Comparison of ENCODE assay signal across 8 mouse cellular contexts in genomic region chr2:24761923-24762445, GRCm38 (mm10). TPM values are rescaled to one million over a fixed set of nuclear protein-coding genes. Genes with fewer than 3 reads are reported as not detected.
DNase-seq lines count a peak whose midpoint lies in the region; ATAC-seq and TF ChIP-seq lines count a peak whose summit lies in the region.

No protein-coding gene starts in this region.

- peak; percentile 70 for ATAC-seq in embryonic facial prominence, embryonic 11.5 days (replicated peaks; ENCODE audit: insufficient number of reproducible peaks, low FRiP score, low TSS enrichment, low read depth)
- ATAC-seq in heart, embryonic 14.5 days (ENCODE audit: insufficient number of reproducible peaks, insufficient read depth, low FRiP score, low read depth), result peak; percentile 58; the same call in 1 of the 2 replicates
- ATAC-seq in liver, embryonic 12.5 days, result peak; percentile 57

- H3K4me3 ChIP-seq in spleen, adult 2 months (ENCODE audit: extremely low read depth, insufficient read depth, insufficient read length), result peak overlapping the region; percentile 33; the same call in 1 of the 2 replicates
- H3K4me3 ChIP-seq in embryonic facial prominence, embryonic 11.5 days (ENCODE audit: low read depth, low read length), result peak overlapping the region; percentile 57
- peak overlapping the region; percentile 39 to 52 for H3K4me3 ChIP-seq in heart, embryonic 14.5 days (ENCODE audit: control insufficient read depth in 1 of 2, insufficient read depth in 1 of 2, low read depth in 1 of 2, low read length in 2 of 2)
- peak overlapping the region; percentile 54 for H3K4me3 ChIP-seq in liver, embryonic 12.5 days
- peak overlapping the region; percentile 71 for H3K4me3 ChIP-seq in testis, adult 2 months (ENCODE audit: control insufficient read depth, low read depth, low read length)

- peaks cover 14% of the 10 kb centered on the region for H3K4me1 ChIP-seq in spleen, adult 2 months (ENCODE audit: control insufficient read depth, insufficient read depth, insufficient read length)
- H3K4me1 ChIP-seq in embryonic facial prominence, embryonic 11.5 days (ENCODE audit: control insufficient read depth, insufficient read depth, low read length), result no peaks in the 10 kb centered on the region
- H3K4me1 ChIP-seq in heart, embryonic 14.5 days (ENCODE audit: control insufficient read depth in 2 of 2, insufficient read depth in 2 of 2, low read length in 2 of 2), result peaks cover 6 to 10% of the 10 kb centered on the region in 2 experiments; a peak in 3 of 4 replicates
- peaks cover 18% of the 10 kb centered on the region for H3K4me1 ChIP-seq in liver, embryonic 12.5 days
- peaks cover 14% of the 10 kb centered on the region for H3K4me1 ChIP-seq in testis, adult 2 months (ENCODE audit: control insufficient read depth, insufficient read depth, low read length)

- H3K36me3 ChIP-seq in spleen, adult 2 months (ENCODE audit: control insufficient read depth, insufficient read depth, low read length), result no peaks in the 10 kb centered on the region
- no peaks in the 10 kb centered on the region for H3K36me3 ChIP-seq in embryonic facial prominence, embryonic 11.5 days (replicated peaks; ENCODE audit: control insufficient read depth, insufficient read depth, low read depth, low read length)
- H3K36me3 ChIP-seq in heart, embryonic 14.5 days (ENCODE audit: control insufficient read depth, insufficient read depth, low read length), result no peaks in the 10 kb centered on the region
- H3K36me3 ChIP-seq in liver, embryonic 12.5 days, result no peaks in the 10 kb centered on the region
- H3K36me3 ChIP-seq in testis, adult 2 months (ENCODE audit: control insufficient read depth, insufficient read depth, low read length), result no peaks in the 10 kb centered on the region

- H3K9ac ChIP-seq in embryonic facial prominence, embryonic 11.5 days (replicated peaks; ENCODE audit: low read length), result no peak overlapping the region
- no peak overlapping the region for H3K9ac ChIP-seq in heart, embryonic 14.5 days (ENCODE audit: low read length)
- no peak overlapping the region for H3K9ac ChIP-seq in liver, embryonic 12.5 days

- DNase-seq in spleen, adult 2 months (ENCODE audit: low read depth in 1 of 2, low spot score in 2 of 2), result peak in 1 of 2 experiments; percentile 24
- no peak for DNase-seq in spleen, adult 12 weeks (ENCODE audit: low spot score)
- peak; percentile 87 for DNase-seq in embryonic facial prominence, embryonic 11.5 days (ENCODE audit: low spot score)
- peak; percentile 31 to 46 for DNase-seq in kidney, postnatal 25 days
- DNase-seq in neural tube, embryonic 10.5 days (ENCODE audit: extremely low spot score, low spot score), result peak; percentile 81

- WGBS in spleen, adult 2 months, result under 1% methylated on average over 35 of the region's 35 CpGs
- WGBS in embryonic facial prominence, embryonic 11.5 days, result under 1% methylated on average over 35 of the region's 35 CpGs
- under 1% methylated on average over 35 of the region's 35 CpGs for WGBS in heart, embryonic 14.5 days
- 2% methylated on average over 35 of the region's 35 CpGs for WGBS in liver, embryonic 12.5 days (ENCODE audit: insufficient replicate concordance)

- no peak overlapping the region for H3K27ac ChIP-seq in spleen, adult 2 months (ENCODE audit: insufficient read depth, low read length)
- H3K27ac ChIP-seq in embryonic facial prominence, embryonic 11.5 days (replicated peaks; ENCODE audit: low read depth, low read length), result no peak overlapping the region
- no peak overlapping the region for H3K27ac ChIP-seq in heart, embryonic 14.5 days (replicated peaks in 1 of 2; ENCODE audit: control insufficient read depth in 1 of 2, insufficient read depth in 1 of 2, low read depth in 2 of 2, low read length in 2 of 2)
- no peak overlapping the region for H3K27ac ChIP-seq in liver, embryonic 12.5 days
- no peak overlapping the region for H3K27ac ChIP-seq in testis, adult 2 months (ENCODE audit: control insufficient read depth, insufficient read depth, low read depth, low read length)

- no peak for TF ChIP-seq POLR2A in spleen, adult 2 months (IDR thresholded peaks at IDR 0.05; ENCODE audit: low read depth, low read length)
- TF ChIP-seq POLR2A in testis, adult 2 months (IDR thresholded peaks at IDR 0.05; ENCODE audit: control insufficient read depth, low read depth, low read length), result no peak

- H3K4me2 ChIP-seq in embryonic facial prominence, embryonic 11.5 days (ENCODE audit: low read depth, low read length), result peak overlapping the region; percentile 100
- peak overlapping the region; percentile 94 for H3K4me2 ChIP-seq in heart, embryonic 14.5 days (ENCODE audit: low read length)
- peak overlapping the region; percentile 80 for H3K4me2 ChIP-seq in liver, embryonic 12.5 days

- no peaks in the 10 kb centered on the region for H3K9me3 ChIP-seq in embryonic facial prominence, embryonic 11.5 days (replicated peaks; ENCODE audit: control insufficient read depth, low read length)
- no peaks in the 10 kb centered on the region for H3K9me3 ChIP-seq in heart, embryonic 14.5 days (ENCODE audit: control insufficient read depth, low read length)
- no peaks in the 10 kb centered on the region for H3K9me3 ChIP-seq in liver, embryonic 12.5 days (replicated peaks)

- peaks cover 20% of the 10 kb centered on the region for H3K27me3 ChIP-seq in spleen, adult 2 months (ENCODE audit: control insufficient read depth, insufficient read depth, low read length)
- H3K27me3 ChIP-seq in embryonic facial prominence, embryonic 11.5 days (ENCODE audit: control insufficient read depth, insufficient read depth, low read length), result peaks cover 11% of the 10 kb centered on the region
- peaks cover 41% of the 10 kb centered on the region for H3K27me3 ChIP-seq in heart, embryonic 14.5 days (ENCODE audit: control insufficient read depth, insufficient read depth, low read length)
- peaks cover 55% of the 10 kb centered on the region for H3K27me3 ChIP-seq in liver, embryonic 12.5 days (replicated peaks)
- H3K27me3 ChIP-seq in testis, adult 2 months (ENCODE audit: control insufficient read depth, insufficient read depth, low read length), result no peaks in the 10 kb centered on the region

- no peak for TF ChIP-seq CTCF in spleen, adult 2 months (IDR thresholded peaks at IDR 0.05; ENCODE audit: extremely low read depth, insufficient read depth, insufficient read length, insufficient replicate concordance)
- TF ChIP-seq CTCF in testis, adult 2 months (IDR thresholded peaks at IDR 0.05; ENCODE audit: control insufficient read depth, insufficient read depth, insufficient replicate concordance, low read depth, low read length), result no peak

RNA-seq across cellular contexts. Expression of gene Cacna1b, which starts 1.0 kb away (rescaled TPM):
- polyA plus RNA-seq in spleen, adult 2 months (2012; rRNA removed), result 5.0 and 7.4 TPM in 2 replicates
- 1.8 and 2.1 TPM in 2 replicates for polyA plus RNA-seq in embryonic facial prominence, embryonic 11.5 days (2014; fragmentation: Nextera tagmentation; extraction: Ambion mirVana)
- polyA plus RNA-seq in heart, embryonic 14.5 days (2014; fragmentation: Nextera tagmentation; extraction: Ambion mirVana), result 0.15 and 0.28 TPM in 2 replicates
- 0.02 and 0.05 TPM in 2 replicates for polyA plus RNA-seq in liver, embryonic 12.5 days (2016; fragmentation: Nextera tagmentation; extraction: Ambion mirVana)
- polyA plus RNA-seq in testis, adult 2 months (2012; rRNA removed), result 3.6 and 3.8 TPM in 2 replicates
